Mouse (Mus musculus): ENCODE measurements at regions not wholly inside any gene's neighbourhood (a gene's known extent, or its start where the extent isn't known, plus 50 kb on each side); places are given as distances from the start of the nearest gene placed in this dataset.

DNA sequence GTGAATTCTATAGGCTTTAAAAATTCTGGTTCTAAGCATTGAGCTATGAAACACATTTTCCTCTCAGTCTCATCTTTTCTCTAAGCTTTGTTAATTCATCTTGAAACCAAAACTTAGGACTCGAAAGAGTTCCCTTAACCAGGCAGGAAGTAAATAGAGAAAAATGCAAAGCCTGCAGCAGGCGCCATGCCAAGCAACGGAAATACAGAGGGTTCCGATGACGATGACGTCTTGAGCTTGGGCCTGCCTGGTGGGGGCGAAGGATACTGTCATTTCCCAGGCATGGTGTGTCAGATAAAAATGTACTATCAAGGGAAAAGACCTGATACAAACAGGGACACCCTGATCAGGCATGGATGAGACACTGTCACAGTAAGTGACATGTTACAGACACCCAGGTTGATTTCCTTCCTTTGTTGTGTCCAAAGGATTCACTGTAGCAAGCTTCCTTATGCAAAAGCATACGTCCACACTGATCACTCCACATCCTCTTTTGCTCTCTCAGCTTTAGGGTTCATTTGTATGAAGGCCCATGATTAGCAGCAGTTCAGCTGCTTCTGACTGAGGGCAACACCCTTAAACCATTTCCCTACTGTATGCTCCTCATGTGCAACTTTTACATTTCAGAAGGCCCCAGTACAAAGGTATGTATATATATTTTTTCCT lies 135.0 kb downstream of the Cemip2 start:
- peak overlapping the region; percentile 9; the same call in 1 of the 2 replicates for H3K27ac ChIP-seq (ENCODE audit: low read length)
- H3K4me3 ChIP-seq (ENCODE audit: low read length), result no peak overlapping the region
- H3K4me1 ChIP-seq (ENCODE audit: insufficient read depth, low read length), result 0 out of 2 replicates have a peak, but pooled peaks cover 3% of the 10 kb centered on the region
- no peak overlapping the region for H3K4me2 ChIP-seq (replicated peaks; ENCODE audit: low read depth, low read length)
- H3K36me3 ChIP-seq (ENCODE audit: insufficient read depth, low read length), result no peaks in the 10 kb centered on the region
- no peak for ATAC-seq (ENCODE audit: low FRiP score, low TSS enrichment)
- H3K9me3 ChIP-seq (ENCODE audit: low read length), result no peaks in the 10 kb centered on the region
- no peaks in the 10 kb centered on the region for H3K27me3 ChIP-seq (ENCODE audit: insufficient read depth, low read length)
- WGBS, result 73% methylated on average over 8 of the region's 8 CpGs
- no peak overlapping the region for H3K9ac ChIP-seq (replicated peaks; ENCODE audit: low read length)

GRCm38 (mm10) chr19:21913748-21914611 lies 135.8 kb downstream of the Cemip2 start:
- WGBS, result 49% methylated on average over 9 of the region's 9 CpGs
- no peaks in the 10 kb centered on the region for H3K9me3 ChIP-seq (ENCODE audit: low read length)
- ATAC-seq (ENCODE audit: low FRiP score, low TSS enrichment), result no peak
- peak overlapping the region; percentile 30; the same call in 1 of the 2 replicates for H3K27ac ChIP-seq (ENCODE audit: low read length)
- H3K9ac ChIP-seq (replicated peaks; ENCODE audit: low read length), result no peak overlapping the region
- no peak overlapping the region for H3K4me3 ChIP-seq (ENCODE audit: low read length)
- no peaks in the 10 kb centered on the region for H3K36me3 ChIP-seq (ENCODE audit: insufficient read depth, low read length)
- no peak overlapping the region for H3K4me2 ChIP-seq (replicated peaks; ENCODE audit: low read depth, low read length)
- 0 out of 2 replicates have a peak, but pooled peaks cover 3% of the 10 kb centered on the region for H3K4me1 ChIP-seq (ENCODE audit: insufficient read depth, low read length)
- H3K27me3 ChIP-seq (ENCODE audit: insufficient read depth, low read length), result no peaks in the 10 kb centered on the region

DNA sequence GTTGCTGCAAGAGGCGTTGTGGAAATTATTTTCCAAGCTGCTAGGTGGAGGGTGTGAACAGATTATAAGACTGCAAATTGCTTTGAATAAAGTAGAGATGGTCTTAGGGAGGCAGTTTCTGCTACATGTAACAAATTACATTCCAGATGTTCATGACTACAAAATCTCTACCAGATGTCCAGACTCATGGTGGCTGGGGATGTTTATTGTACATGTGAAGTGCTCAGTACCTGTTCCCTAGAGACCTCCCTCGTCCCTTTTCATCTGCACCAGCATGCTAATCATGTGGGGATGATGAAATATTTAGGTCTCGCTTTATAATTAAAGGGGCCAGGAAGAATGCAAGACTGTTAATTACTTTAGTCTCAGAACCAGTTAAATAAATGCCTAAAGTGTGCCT lies 136.5 kb downstream of the Cemip2 start:
- no peak for ATAC-seq (ENCODE audit: low FRiP score, low TSS enrichment)
- H3K9me3 ChIP-seq (ENCODE audit: low read length), result no peaks in the 10 kb centered on the region
- H3K27me3 ChIP-seq (ENCODE audit: insufficient read depth, low read length), result no peaks in the 10 kb centered on the region
- no peak overlapping the region for H3K4me2 ChIP-seq (replicated peaks; ENCODE audit: low read depth, low read length)
- H3K9ac ChIP-seq (replicated peaks; ENCODE audit: low read length), result no peak overlapping the region
- H3K27ac ChIP-seq (ENCODE audit: low read length), result peak overlapping the region; percentile 30; the same call in 1 of the 2 replicates
- 58% methylated on average over 3 of the region's 3 CpGs for WGBS
- H3K4me1 ChIP-seq (ENCODE audit: insufficient read depth, low read length), result 0 out of 2 replicates have a peak, but pooled peaks cover 3% of the 10 kb centered on the region
- H3K4me3 ChIP-seq (ENCODE audit: low read length), result no peak overlapping the region
- no peaks in the 10 kb centered on the region for H3K36me3 ChIP-seq (ENCODE audit: insufficient read depth, low read length)

GRCm38 (mm10) chr19:21918113-21918512 lies 140.0 kb downstream of the Cemip2 start:
- 84% methylated on average over 4 of the region's 4 CpGs for WGBS
- Histone ChIP-seq H3K27ac (ENCODE audit: low read length) (no peak overlapping the region), H3K9me3 (ENCODE audit: low read length) (no peaks in the 10 kb centered on the region), H3K4me3 (ENCODE audit: low read length) (no peak overlapping the region), H3K9ac (replicated peaks; ENCODE audit: low read length) (no peak overlapping the region), H3K4me2 (replicated peaks; ENCODE audit: low read depth, low read length) (no peak overlapping the region), H3K4me1 (ENCODE audit: insufficient read depth, low read length) (0 out of 2 replicates have a peak, but pooled peaks cover 3% of the 10 kb centered on the region), H3K36me3 (ENCODE audit: insufficient read depth, low read length) (no peaks in the 10 kb centered on the region), H3K27me3 (ENCODE audit: insufficient read depth, low read length) (no peaks in the 10 kb centered on the region)
- no peak for ATAC-seq (ENCODE audit: low FRiP score, low TSS enrichment)

GRCm38 (mm10) chr19:21919074-21919473 lies 140.9 kb downstream of the Cemip2 start:
- no peak overlapping the region for H3K4me2 ChIP-seq (replicated peaks; ENCODE audit: low read depth, low read length)
- H3K4me3 ChIP-seq (ENCODE audit: low read length), result no peak overlapping the region
- no peaks in the 10 kb centered on the region for H3K27me3 ChIP-seq (ENCODE audit: insufficient read depth, low read length)
- no peaks in the 10 kb centered on the region for H3K36me3 ChIP-seq (ENCODE audit: insufficient read depth, low read length)
- H3K4me1 ChIP-seq (ENCODE audit: insufficient read depth, low read length), result 0 out of 2 replicates have a peak, but pooled peaks cover 3% of the 10 kb centered on the region
- no peak for ATAC-seq (ENCODE audit: low FRiP score, low TSS enrichment)
- no peak overlapping the region for H3K9ac ChIP-seq (replicated peaks; ENCODE audit: low read length)
- no peaks in the 10 kb centered on the region for H3K9me3 ChIP-seq (ENCODE audit: low read length)
- 44% methylated on average over 3 of the region's 3 CpGs for WGBS
- no peak overlapping the region for H3K27ac ChIP-seq (ENCODE audit: low read length)

DNA sequence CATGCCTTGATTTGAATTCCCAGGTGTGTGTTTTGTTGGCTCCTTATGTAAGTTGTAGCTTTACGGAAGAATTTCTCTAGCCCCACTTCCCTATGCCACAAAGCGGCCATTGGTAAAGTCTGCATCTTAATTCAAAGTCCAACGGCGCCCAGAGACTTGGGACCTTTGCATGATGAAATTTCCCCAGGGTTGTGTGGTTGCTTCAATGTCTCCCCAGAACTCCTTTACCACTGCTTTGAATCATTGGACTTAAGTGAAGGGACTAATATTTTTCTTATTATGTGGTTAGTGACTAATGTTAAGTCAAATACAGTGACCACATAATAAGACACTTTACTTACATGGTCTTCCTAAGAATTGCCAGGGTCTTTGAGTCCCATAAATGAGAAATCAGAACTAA lies 162.0 kb downstream of the Cemip2 start:
- no peak for ATAC-seq (ENCODE audit: low FRiP score, low TSS enrichment)
- Histone ChIP-seq H3K4me2 (replicated peaks; ENCODE audit: low read depth, low read length) (no peak overlapping the region), H3K27me3 (ENCODE audit: insufficient read depth, low read length) (no peaks in the 10 kb centered on the region), H3K9ac (replicated peaks; ENCODE audit: low read length) (no peak overlapping the region), H3K4me1 (ENCODE audit: insufficient read depth, low read length) (no peaks in the 10 kb centered on the region), H3K27ac (ENCODE audit: low read length) (no peak overlapping the region), H3K4me3 (ENCODE audit: low read length) (no peak overlapping the region), H3K36me3 (ENCODE audit: insufficient read depth, low read length) (no peaks in the 10 kb centered on the region), H3K9me3 (ENCODE audit: low read length) (no peaks in the 10 kb centered on the region)
- 91% methylated on average over 4 of the region's 4 CpGs for WGBS

GRCm38 (mm10) chr19:21941720-21942119 lies 163.6 kb downstream of the Cemip2 start:
- Histone ChIP-seq H3K27me3 (ENCODE audit: insufficient read depth, low read length) (no peaks in the 10 kb centered on the region), H3K36me3 (ENCODE audit: insufficient read depth, low read length) (no peaks in the 10 kb centered on the region), H3K4me1 (ENCODE audit: insufficient read depth, low read length) (no peaks in the 10 kb centered on the region), H3K27ac (ENCODE audit: low read length) (peak overlapping the region; percentile 71; the same call in 1 of the 2 replicates), H3K4me3 (ENCODE audit: low read length) (no peak overlapping the region), H3K9me3 (ENCODE audit: low read length) (no peaks in the 10 kb centered on the region), H3K9ac (replicated peaks; ENCODE audit: low read length) (no peak overlapping the region), H3K4me2 (replicated peaks; ENCODE audit: low read depth, low read length) (no peak overlapping the region)
- 60% methylated on average over 2 of the region's 2 CpGs for WGBS
- ATAC-seq (ENCODE audit: low FRiP score, low TSS enrichment), result no peak

- Histone ChIP-seq H3K27ac (ENCODE audit: low read length) (peak overlapping the region; percentile 73), H3K4me3 (ENCODE audit: low read length) (no peak overlapping the region), H3K36me3 (ENCODE audit: insufficient read depth, low read length) (no peaks in the 10 kb centered on the region), H3K9me3 (ENCODE audit: low read length) (no peaks in the 10 kb centered on the region), H3K9ac (replicated peaks; ENCODE audit: low read length) (no peak overlapping the region), H3K4me1 (ENCODE audit: insufficient read depth, low read length) (no peaks in the 10 kb centered on the region), H3K27me3 (ENCODE audit: insufficient read depth, low read length) (no peaks in the 10 kb centered on the region), H3K4me2 (replicated peaks; ENCODE audit: low read depth, low read length) (no peak overlapping the region)
- ATAC-seq (ENCODE audit: low FRiP score, low TSS enrichment), result no peak
- 65% methylated on average over 11 of the region's 11 CpGs for WGBS
Measured at GRCm38 (mm10) chr19:21942286-21942685, 164.1 kb downstream of the Cemip2 start.

- Histone ChIP-seq H3K27me3 (ENCODE audit: insufficient read depth, low read length) (no peaks in the 10 kb centered on the region), H3K4me2 (replicated peaks; ENCODE audit: low read depth, low read length) (no peak overlapping the region), H3K36me3 (ENCODE audit: insufficient read depth, low read length) (no peaks in the 10 kb centered on the region), H3K27ac (ENCODE audit: low read length) (no peak overlapping the region), H3K9ac (replicated peaks; ENCODE audit: low read length) (no peak overlapping the region), H3K4me1 (ENCODE audit: insufficient read depth, low read length) (no peaks in the 10 kb centered on the region), H3K4me3 (ENCODE audit: low read length) (no peak overlapping the region), H3K9me3 (ENCODE audit: low read length) (no peaks in the 10 kb centered on the region)
- ATAC-seq (ENCODE audit: low FRiP score, low TSS enrichment), result no peak
- WGBS, result 62% methylated on average over 4 of the region's 4 CpGs
Measured at GRCm38 (mm10) chr19:21943407-21943806, 165.3 kb downstream of the Cemip2 start.

All from kidney, embryonic 16.5 days (tissue).